Mouse (Mus musculus): ENCODE results near the gene Ly9. TPM values are rescaled to one million over a fixed set of nuclear protein-coding genes. Genes with fewer than 3 reads are reported as not detected.

The Ly9 gene
- polyA plus RNA-seq, 1 experiment, result 32.0 TPM

- H3K36me3 ChIP-seq (ENCODE audit: control insufficient read depth, insufficient read depth, low read length), result no peaks in the 10 kb centered on the region
- H3K27me3 ChIP-seq (ENCODE audit: control insufficient read depth, insufficient read depth, low read length), result no peaks in the 10 kb centered on the region
- no peak overlapping the region for H3K4me3 ChIP-seq (ENCODE audit: control insufficient read depth, insufficient read depth, low read length)
- H3K4me1 ChIP-seq (replicated peaks; ENCODE audit: control insufficient read depth, insufficient read depth, low read length), result peaks cover 6% of the 10 kb centered on the region
- DNase-seq, result no peak
- no peak overlapping the region for H3K27ac ChIP-seq (ENCODE audit: control insufficient read depth, insufficient read depth, low read length)
- 64% methylated on average over 4 of the region's 4 CpGs for WGBS
- TF ChIP-seq CTCF (IDR thresholded peaks at IDR 0.05; ENCODE audit: borderline replicate concordance, control insufficient read depth, extremely low read depth, insufficient read depth, low read length, poor library complexity) (no peak), POLR2A (IDR thresholded peaks at IDR 0.05; ENCODE audit: control insufficient read depth, extremely low read depth, insufficient read depth, low read length, poor library complexity) (no peak)
These were observed 41.3 kb downstream of the Ly9 start for GRCm38 (mm10) chr1:171565888-171566287.

- TF ChIP-seq POLR2A (IDR thresholded peaks at IDR 0.05; ENCODE audit: control insufficient read depth, extremely low read depth, insufficient read depth, low read length, poor library complexity), result no peak
- TF ChIP-seq CTCF (IDR thresholded peaks at IDR 0.05; ENCODE audit: borderline replicate concordance, control insufficient read depth, extremely low read depth, insufficient read depth, low read length, poor library complexity), result peak; percentile 75; the same call in 1 of the 2 replicates
- H3K4me3 ChIP-seq (ENCODE audit: control insufficient read depth, insufficient read depth, low read length), result no peak overlapping the region
- DNase-seq, result peak; percentile 41
- no peak overlapping the region for H3K27ac ChIP-seq (ENCODE audit: control insufficient read depth, insufficient read depth, low read length)
- 76% methylated on average over 3 of the region's 3 CpGs for WGBS
- H3K27me3 ChIP-seq (ENCODE audit: control insufficient read depth, insufficient read depth, low read length), result no peaks in the 10 kb centered on the region
- no peaks in the 10 kb centered on the region for H3K36me3 ChIP-seq (ENCODE audit: control insufficient read depth, insufficient read depth, low read length)
- peaks cover 6% of the 10 kb centered on the region for H3K4me1 ChIP-seq (replicated peaks; ENCODE audit: control insufficient read depth, insufficient read depth, low read length)
These were observed 43.0 kb downstream of the Ly9 start for GRCm38 (mm10) chr1:171564247-171564646.

GRCm38 (mm10) chr1:171563042-171563441 lies 44.2 kb downstream of the Ly9 start:
- 24% methylated on average over 2 of the region's 2 CpGs for WGBS
- no peak for DNase-seq
- no peak for TF ChIP-seq CTCF (IDR thresholded peaks at IDR 0.05; ENCODE audit: borderline replicate concordance, control insufficient read depth, extremely low read depth, insufficient read depth, low read length, poor library complexity)
- TF ChIP-seq POLR2A (IDR thresholded peaks at IDR 0.05; ENCODE audit: control insufficient read depth, extremely low read depth, insufficient read depth, low read length, poor library complexity), result no peak
- Histone ChIP-seq H3K4me1 (replicated peaks; ENCODE audit: control insufficient read depth, insufficient read depth, low read length) (peaks cover 17% of the 10 kb centered on the region), H3K36me3 (ENCODE audit: control insufficient read depth, insufficient read depth, low read length) (no peaks in the 10 kb centered on the region), H3K27ac (ENCODE audit: control insufficient read depth, insufficient read depth, low read length) (no peak overlapping the region), H3K4me3 (ENCODE audit: control insufficient read depth, insufficient read depth, low read length) (no peak overlapping the region), H3K27me3 (ENCODE audit: control insufficient read depth, insufficient read depth, low read length) (no peaks in the 10 kb centered on the region)

- no peak for DNase-seq
- TF ChIP-seq POLR2A (IDR thresholded peaks at IDR 0.05; ENCODE audit: control insufficient read depth, extremely low read depth, insufficient read depth, low read length, poor library complexity) (no peak), CTCF (IDR thresholded peaks at IDR 0.05; ENCODE audit: borderline replicate concordance, control insufficient read depth, extremely low read depth, insufficient read depth, low read length, poor library complexity) (no peak)
- no peaks in the 10 kb centered on the region for H3K36me3 ChIP-seq (ENCODE audit: control insufficient read depth, insufficient read depth, low read length)
- peaks cover 19% of the 10 kb centered on the region for H3K4me1 ChIP-seq (replicated peaks; ENCODE audit: control insufficient read depth, insufficient read depth, low read length)
- no peak overlapping the region for H3K27ac ChIP-seq (ENCODE audit: control insufficient read depth, insufficient read depth, low read length)
- no peaks in the 10 kb centered on the region for H3K27me3 ChIP-seq (ENCODE audit: control insufficient read depth, insufficient read depth, low read length)
- WGBS, result 8% methylated on average over 9 of the region's 11 CpGs
- no peak overlapping the region for H3K4me3 ChIP-seq (ENCODE audit: control insufficient read depth, insufficient read depth, low read length)
These were observed 45.5 kb downstream of the Ly9 start for GRCm38 (mm10) chr1:171561639-171562225.

GRCm38 (mm10) chr1:171561200-171561599 lies 46.0 kb downstream of the Ly9 start:
- WGBS, result 29% methylated on average over 1 of the region's 1 CpGs
- Histone ChIP-seq H3K27ac (ENCODE audit: control insufficient read depth, insufficient read depth, low read length) (no peak overlapping the region), H3K36me3 (ENCODE audit: control insufficient read depth, insufficient read depth, low read length) (no peaks in the 10 kb centered on the region), H3K27me3 (ENCODE audit: control insufficient read depth, insufficient read depth, low read length) (no peaks in the 10 kb centered on the region), H3K4me1 (replicated peaks; ENCODE audit: control insufficient read depth, insufficient read depth, low read length) (peaks cover 19% of the 10 kb centered on the region), H3K4me3 (ENCODE audit: control insufficient read depth, insufficient read depth, low read length) (no peak overlapping the region)
- TF ChIP-seq CTCF (IDR thresholded peaks at IDR 0.05; ENCODE audit: borderline replicate concordance, control insufficient read depth, extremely low read depth, insufficient read depth, low read length, poor library complexity), result no peak
- no peak for TF ChIP-seq POLR2A (IDR thresholded peaks at IDR 0.05; ENCODE audit: control insufficient read depth, extremely low read depth, insufficient read depth, low read length, poor library complexity)
- DNase-seq, result no peak

- no peaks in the 10 kb centered on the region for H3K27me3 ChIP-seq (ENCODE audit: control insufficient read depth, insufficient read depth, low read length)
- no peak overlapping the region for H3K27ac ChIP-seq (ENCODE audit: control insufficient read depth, insufficient read depth, low read length)
- DNase-seq, result no peak
- 67% methylated on average over 2 of the region's 2 CpGs for WGBS
- H3K4me3 ChIP-seq (ENCODE audit: control insufficient read depth, insufficient read depth, low read length), result no peak overlapping the region
- no peak for TF ChIP-seq POLR2A (IDR thresholded peaks at IDR 0.05; ENCODE audit: control insufficient read depth, extremely low read depth, insufficient read depth, low read length, poor library complexity)
- no peak for TF ChIP-seq CTCF (IDR thresholded peaks at IDR 0.05; ENCODE audit: borderline replicate concordance, control insufficient read depth, extremely low read depth, insufficient read depth, low read length, poor library complexity)
- H3K4me1 ChIP-seq (replicated peaks; ENCODE audit: control insufficient read depth, insufficient read depth, low read length), result peaks cover 19% of the 10 kb centered on the region
- H3K36me3 ChIP-seq (ENCODE audit: control insufficient read depth, insufficient read depth, low read length), result no peaks in the 10 kb centered on the region
These were observed 46.9 kb downstream of the Ly9 start for GRCm38 (mm10) chr1:171560262-171560661.

- H3K4me1 ChIP-seq (replicated peaks; ENCODE audit: control insufficient read depth, insufficient read depth, low read length), result peaks cover 19% of the 10 kb centered on the region
- DNase-seq, result no peak
- TF ChIP-seq POLR2A (IDR thresholded peaks at IDR 0.05; ENCODE audit: control insufficient read depth, extremely low read depth, insufficient read depth, low read length, poor library complexity) (no peak), CTCF (IDR thresholded peaks at IDR 0.05; ENCODE audit: borderline replicate concordance, control insufficient read depth, extremely low read depth, insufficient read depth, low read length, poor library complexity) (no peak)
- H3K27me3 ChIP-seq (ENCODE audit: control insufficient read depth, insufficient read depth, low read length), result no peaks in the 10 kb centered on the region
- H3K4me3 ChIP-seq (ENCODE audit: control insufficient read depth, insufficient read depth, low read length), result no peak within 1 kb of the TSS
- peak within 1 kb of the TSS; percentile 33; the same call in 1 of the 2 replicates for H3K27ac ChIP-seq (ENCODE audit: control insufficient read depth, insufficient read depth, low read length)
- 11% methylated on average over 4 of the region's 4 CpGs for WGBS
- H3K36me3 ChIP-seq (ENCODE audit: control insufficient read depth, insufficient read depth, low read length), result no peaks in the 10 kb centered on the region
These were observed 48.3 kb downstream of the Ly9 start, which contains the start of gene Cd244a for GRCm38 (mm10) chr1:171558898-171559297. TSS of gene Cd244a (plus strand) at chr1:171559193.

Data from thymus, adult 2 months (tissue).